Mouse (Mus musculus): Measurements from ENCODE around the gene Ppp1r12c. TPM values are rescaled to one million over a fixed set of nuclear protein-coding genes. Genes with fewer than 3 reads are reported as not detected.

The Ppp1r12c gene
- polyA plus RNA-seq (2014; fragmentation: Illumina TruSeq; extraction: RNeasy Lipid Tissue Mini Kit (QIAGEN cat#74804); ENCODE audit: low replicate concordance), result 4.6 TPM

GRCm38 (mm10) chr7:4501558-4502397 lies at the start of gene Ppp1r12c:
Ppp1r12c (minus strand) TSS chr7:4501680.

DNA sequence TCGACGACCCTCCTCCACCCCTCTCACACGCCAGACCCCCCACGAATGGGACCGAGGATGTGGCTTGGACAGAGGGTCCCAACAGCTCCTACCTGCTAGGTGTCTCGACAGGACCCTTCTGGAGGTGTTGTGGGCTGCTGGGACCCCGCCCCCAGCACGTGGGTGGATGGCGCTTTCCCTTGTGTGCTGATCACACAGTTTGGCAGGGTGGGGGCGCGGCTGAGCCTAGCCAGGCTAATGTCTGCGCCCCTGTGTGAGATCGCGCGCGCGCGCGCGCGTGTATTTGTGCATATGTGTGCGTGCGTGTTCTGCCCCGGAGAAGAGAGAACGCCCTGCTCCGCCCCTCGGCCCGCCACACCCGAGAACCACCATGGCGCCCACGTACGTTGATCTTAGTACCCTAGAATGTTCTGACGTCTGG lies 45.8 kb upstream of the Ppp1r12c start, which contains the start of gene Syt5:
Gene Syt5, minus strand, starts transcription at position 321 of the 421 bp plus-strand sequence.

DNA sequence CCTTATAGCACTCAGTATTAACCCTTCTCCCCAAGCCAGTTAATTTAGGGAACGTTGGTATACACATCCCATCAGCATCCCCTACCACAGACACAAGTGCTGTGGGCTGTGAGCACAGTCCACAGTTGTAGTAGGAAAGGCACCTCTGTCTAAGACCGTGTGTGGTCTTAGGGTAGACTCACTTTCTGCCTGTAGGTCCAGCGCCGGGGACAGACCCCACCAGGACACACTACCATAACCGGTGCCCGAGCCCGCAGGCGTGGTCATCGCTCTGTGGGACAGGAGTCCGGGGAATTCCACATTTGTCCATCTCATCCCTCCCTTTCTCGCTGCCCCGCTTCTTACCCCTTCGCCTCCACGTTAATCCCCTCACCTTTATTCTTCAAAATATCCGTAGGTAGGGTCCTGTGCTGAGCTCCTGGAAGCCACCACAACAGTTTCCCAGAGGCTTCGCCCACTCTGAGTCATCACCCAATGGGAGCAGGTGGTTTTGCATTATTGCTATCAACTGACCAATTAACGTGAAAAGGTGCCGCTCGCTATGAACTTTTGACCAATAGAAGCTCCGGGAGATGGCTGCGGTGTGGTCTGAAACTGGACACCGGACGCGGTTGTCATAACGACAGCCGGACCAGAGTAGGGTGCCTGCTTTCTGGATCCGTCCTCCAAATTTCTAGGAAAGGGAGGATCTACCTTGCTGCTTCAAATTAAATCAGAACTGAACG lies 30.7 kb upstream of the Ppp1r12c start, which contains the start of gene Dnaaf3:
Gene Dnaaf3, minus strand, starts transcription at position 449 of the 725 bp plus-strand sequence.

DNA sequence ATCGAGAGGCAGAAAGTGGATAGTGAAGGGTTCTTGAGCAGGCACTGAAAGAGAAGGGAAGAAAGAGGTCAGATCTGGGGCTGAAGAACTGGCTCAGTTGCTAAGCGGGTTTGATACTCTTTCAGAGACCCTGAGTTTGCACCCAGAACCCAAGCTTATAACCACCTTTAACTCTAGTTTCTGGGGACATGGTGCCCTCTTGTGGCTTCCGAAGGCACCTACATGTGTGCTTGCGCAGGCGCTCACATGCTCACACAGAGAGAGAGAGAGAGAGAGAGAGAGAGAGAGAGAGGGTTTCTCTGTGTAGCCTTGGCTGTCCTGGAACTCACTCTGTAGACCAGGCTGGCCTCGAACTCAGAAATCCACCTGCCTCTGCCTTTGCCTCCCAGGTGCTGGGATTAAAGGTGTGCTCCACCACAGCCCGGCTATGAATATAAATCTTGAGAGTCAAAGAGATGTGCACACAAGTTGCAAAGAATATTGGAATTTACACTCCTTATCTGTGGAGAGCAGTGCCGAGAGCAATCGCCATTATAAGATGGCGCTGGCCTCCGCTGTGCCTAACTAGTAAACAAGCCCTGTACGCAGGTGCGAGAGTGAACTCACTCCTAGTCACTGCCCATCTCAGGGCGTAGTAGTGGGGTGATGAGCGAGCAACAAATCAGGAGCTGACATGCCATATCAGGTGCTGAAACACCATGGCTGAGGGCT lies 22.9 kb upstream of the Ppp1r12c start, which contains the start of gene Tnni3:
Gene Tnni3, minus strand, starts transcription at position 18 of the 711 bp plus-strand sequence.

GRCm38 (mm10) chr7:4516332-4517050 lies 15.0 kb upstream of the Ppp1r12c start, which contains the start of gene Tnnt1:
Tnnt1 (minus strand) TSS chr7:4516382.

GRCm38 (mm10) chr7:4460576-4461434 lies 40.7 kb downstream of the Ppp1r12c start, which contains the start of gene Eps8l1:
Eps8l1 (plus strand) TSS chr7:4460674.

GRCm38 (mm10) chr7:4445216-4445791 lies 56.2 kb downstream of the Ppp1r12c start, which contains the start of gene Rdh13:
Rdh13 (minus strand) TSS chr7:4445649.

Other genes with a start within 250 kb of the Ppp1r12c start
- 0.89 TPM for gene Ncr1, start 164.0 kb downstream of the Ppp1r12c start, polyA plus RNA-seq (2014; fragmentation: Illumina TruSeq; extraction: RNeasy Lipid Tissue Mini Kit (QIAGEN cat#74804); ENCODE audit: low replicate concordance)
- 0.52 TPM for gene Gp6, start 103.9 kb downstream of the Ppp1r12c start, polyA plus RNA-seq (2014; fragmentation: Illumina TruSeq; extraction: RNeasy Lipid Tissue Mini Kit (QIAGEN cat#74804); ENCODE audit: low replicate concordance)
- gene Rdh13, start 56.0 kb downstream of the Ppp1r12c start, polyA plus RNA-seq (2014; fragmentation: Illumina TruSeq; extraction: RNeasy Lipid Tissue Mini Kit (QIAGEN cat#74804); ENCODE audit: low replicate concordance), result 7.0 TPM
- 0.11 TPM for gene Eps8l1, start 41.0 kb downstream of the Ppp1r12c start, polyA plus RNA-seq (2014; fragmentation: Illumina TruSeq; extraction: RNeasy Lipid Tissue Mini Kit (QIAGEN cat#74804); ENCODE audit: low replicate concordance)
- 0.85 TPM for gene Tnnt1, start 14.7 kb upstream of the Ppp1r12c start, polyA plus RNA-seq (2014; fragmentation: Illumina TruSeq; extraction: RNeasy Lipid Tissue Mini Kit (QIAGEN cat#74804); ENCODE audit: low replicate concordance)
- not detected for gene Tnni3, start 22.5 kb upstream of the Ppp1r12c start, polyA plus RNA-seq (2014; fragmentation: Illumina TruSeq; extraction: RNeasy Lipid Tissue Mini Kit (QIAGEN cat#74804); ENCODE audit: low replicate concordance)
- not detected for gene Dnaaf3, start 30.8 kb upstream of the Ppp1r12c start, polyA plus RNA-seq (2014; fragmentation: Illumina TruSeq; extraction: RNeasy Lipid Tissue Mini Kit (QIAGEN cat#74804); ENCODE audit: low replicate concordance)
- gene Syt5, start 45.9 kb upstream of the Ppp1r12c start, polyA plus RNA-seq (2014; fragmentation: Illumina TruSeq; extraction: RNeasy Lipid Tissue Mini Kit (QIAGEN cat#74804); ENCODE audit: low replicate concordance), result 1.1 TPM
- gene Ptprh, start 102.4 kb upstream of the Ppp1r12c start, polyA plus RNA-seq (2014; fragmentation: Illumina TruSeq; extraction: RNeasy Lipid Tissue Mini Kit (QIAGEN cat#74804); ENCODE audit: low replicate concordance), result 19.6 TPM
- gene Tmem86b, start 129.7 kb upstream of the Ppp1r12c start, polyA plus RNA-seq (2014; fragmentation: Illumina TruSeq; extraction: RNeasy Lipid Tissue Mini Kit (QIAGEN cat#74804); ENCODE audit: low replicate concordance), result 28.1 TPM
- 11.5 TPM for gene Ppp6r1, start 157.3 kb upstream of the Ppp1r12c start, polyA plus RNA-seq (2014; fragmentation: Illumina TruSeq; extraction: RNeasy Lipid Tissue Mini Kit (QIAGEN cat#74804); ENCODE audit: low replicate concordance)
- not detected for gene Hspbp1, start 183.4 kb upstream of the Ppp1r12c start, polyA plus RNA-seq (2014; fragmentation: Illumina TruSeq; extraction: RNeasy Lipid Tissue Mini Kit (QIAGEN cat#74804); ENCODE audit: low replicate concordance)
- gene Brsk1, start 188.9 kb upstream of the Ppp1r12c start, polyA plus RNA-seq (2014; fragmentation: Illumina TruSeq; extraction: RNeasy Lipid Tissue Mini Kit (QIAGEN cat#74804); ENCODE audit: low replicate concordance), result not detected
- gene Tmem150b, start 223.6 kb upstream of the Ppp1r12c start, polyA plus RNA-seq (2014; fragmentation: Illumina TruSeq; extraction: RNeasy Lipid Tissue Mini Kit (QIAGEN cat#74804); ENCODE audit: low replicate concordance), result 4.2 TPM
- gene Kmt5c, start 238.4 kb upstream of the Ppp1r12c start, polyA plus RNA-seq (2014; fragmentation: Illumina TruSeq; extraction: RNeasy Lipid Tissue Mini Kit (QIAGEN cat#74804); ENCODE audit: low replicate concordance), result 2.5 TPM

All from small intestine, adult 10 weeks (tissue).